In genomic region chr2:55450774-55451173, GRCm38 (mm10) we compare ENCODE assay signal across 16 mouse cellular contexts. TPM values are rescaled to one million over a fixed set of nuclear protein-coding genes. Genes with fewer than 3 reads are reported as not detected.
DNase-seq lines count a peak whose midpoint lies in the region; ATAC-seq and TF ChIP-seq lines count a peak whose summit lies in the region.
"Had no signal": no experiment of that assay in that cellular context is flagged by ENCODE, and none has a peak within 500 bp of the region (broad histone marks: within the 10 kb centered on the region; RNA-seq: fewer than 3 reads in every experiment).

No protein-coding gene starts in this region.

- no peak overlapping the region for H3K4me3 ChIP-seq in forebrain, embryonic 14.5 days (ENCODE audit: low read depth, low read length)
- no peak overlapping the region for H3K4me3 ChIP-seq in forebrain, embryonic 15.5 days
- H3K4me3 ChIP-seq in midbrain, postnatal 0 days (ENCODE audit: low read depth, low read length), result no peak overlapping the region
- H3K4me3 ChIP-seq in midbrain, embryonic 13.5 days (replicated peaks), result no peak overlapping the region
- H3K4me3 ChIP-seq in cortical plate, adult 2 months (ENCODE audit: insufficient read depth, low read length), result no peak overlapping the region
- H3K4me3 ChIP-seq: erythroblast, embryonic 14.5 days had no signal

- no peak overlapping the region for H3K27ac ChIP-seq in forebrain, embryonic 14.5 days (ENCODE audit: low read depth, low read length)
- H3K27ac ChIP-seq in forebrain, embryonic 15.5 days (replicated peaks), result no peak overlapping the region
- no peak overlapping the region for H3K27ac ChIP-seq in midbrain, postnatal 0 days (ENCODE audit: low read depth, low read length)
- H3K27ac ChIP-seq in midbrain, embryonic 13.5 days, result no peak overlapping the region
- H3K27ac ChIP-seq in cortical plate, adult 2 months (ENCODE audit: insufficient read depth, low read length), result peak overlapping the region; percentile 45; the same call in 1 of the 2 replicates
- H3K27ac ChIP-seq: kidney, postnatal 0 days had no signal

- H3K9me3 ChIP-seq in forebrain, embryonic 14.5 days (replicated peaks; ENCODE audit: control insufficient read depth, low read length), result no peaks in the 10 kb centered on the region
- H3K9me3 ChIP-seq in forebrain, embryonic 15.5 days, result no peaks in the 10 kb centered on the region
- H3K9me3 ChIP-seq in midbrain, postnatal 0 days (ENCODE audit: low read length), result no peaks in the 10 kb centered on the region
- H3K9me3 ChIP-seq in midbrain, embryonic 13.5 days, result no peaks in the 10 kb centered on the region

- no peak overlapping the region for H3K9ac ChIP-seq in forebrain, embryonic 14.5 days (ENCODE audit: low read length)
- no peak overlapping the region for H3K9ac ChIP-seq in forebrain, embryonic 15.5 days (replicated peaks)
- H3K9ac ChIP-seq in midbrain, postnatal 0 days (replicated peaks; ENCODE audit: low read length, poor library complexity, severe bottlenecking), result no peak overlapping the region
- H3K9ac ChIP-seq in midbrain, embryonic 13.5 days (replicated peaks), result no peak overlapping the region

- TF ChIP-seq CTCF in midbrain, postnatal 0 days (IDR thresholded peaks at IDR 0.05), result no peak
- no peak for TF ChIP-seq CTCF in cortical plate, adult 2 months (IDR thresholded peaks at IDR 0.05; ENCODE audit: extremely low read depth, insufficient read depth, low read length)

- 12% methylated on average over 1 of the region's 1 CpGs for WGBS in forebrain, embryonic 14.5 days
- 15% methylated on average over 1 of the region's 1 CpGs for WGBS in forebrain, embryonic 15.5 days
- 45% methylated on average over 1 of the region's 1 CpGs for WGBS in midbrain, postnatal 0 days
- WGBS in midbrain, embryonic 13.5 days, result 61% methylated on average over 1 of the region's 1 CpGs

- H3K4me2 ChIP-seq in forebrain, embryonic 14.5 days (ENCODE audit: low read length), result no peak overlapping the region
- no peak overlapping the region for H3K4me2 ChIP-seq in forebrain, embryonic 15.5 days (replicated peaks)
- no peak overlapping the region for H3K4me2 ChIP-seq in midbrain, postnatal 0 days (ENCODE audit: low read depth, low read length, poor library complexity, severe bottlenecking)
- H3K4me2 ChIP-seq in midbrain, embryonic 13.5 days (replicated peaks), result no peak overlapping the region

- peak; percentile 51 for DNase-seq in forebrain, embryonic 14.5 days (ENCODE audit: low spot score)
- DNase-seq in midbrain, postnatal 0 days (ENCODE audit: low spot score), result peak; percentile 59
- peak; percentile 33 to 43 for DNase-seq in right cerebral cortex, postnatal 10 days (ENCODE audit: low spot score in 2 of 2)
- no peak for DNase-seq in gastrocnemius, postnatal 4 days (ENCODE audit: low spot score in 2 of 2)
- no peak for DNase-seq in kidney, adult 9 months
- DNase-seq: heart, adult 18-20 months; heart, postnatal 4 days; liver; lung, postnatal 14 days; midbrain, embryonic 14.5 days; thymus, adult 18-20 months had no signal

- no peaks in the 10 kb centered on the region for H3K4me1 ChIP-seq in forebrain, embryonic 14.5 days (ENCODE audit: control insufficient read depth, insufficient read depth, low read length)
- no peaks in the 10 kb centered on the region for H3K4me1 ChIP-seq in forebrain, embryonic 15.5 days
- no peaks in the 10 kb centered on the region for H3K4me1 ChIP-seq in midbrain, postnatal 0 days (ENCODE audit: insufficient read depth, low read length)
- 0 out of 2 replicates have a peak, but pooled peaks cover 2% of the 10 kb centered on the region for H3K4me1 ChIP-seq in midbrain, embryonic 13.5 days (replicated peaks)
- H3K4me1 ChIP-seq in cortical plate, adult 2 months (ENCODE audit: control insufficient read depth, insufficient read depth, low read length), result peaks cover 3% of the 10 kb centered on the region

- ATAC-seq in forebrain, embryonic 14.5 days, result no peak; the same call in 1 of the 2 replicates
- no peak; the same call in 1 of the 2 replicates for ATAC-seq in forebrain, embryonic 15.5 days (replicated peaks)
- no peak for ATAC-seq in midbrain, postnatal 0 days (ENCODE audit: low FRiP score)
- ATAC-seq in midbrain, embryonic 13.5 days, result no peak

- no peaks in the 10 kb centered on the region for H3K36me3 ChIP-seq in forebrain, embryonic 14.5 days (ENCODE audit: control insufficient read depth, insufficient read depth, low read length)
- no peaks in the 10 kb centered on the region for H3K36me3 ChIP-seq in forebrain, embryonic 15.5 days
- no peaks in the 10 kb centered on the region for H3K36me3 ChIP-seq in midbrain, postnatal 0 days (ENCODE audit: insufficient read depth, low read length)
- no peaks in the 10 kb centered on the region for H3K36me3 ChIP-seq in midbrain, embryonic 13.5 days

- TF ChIP-seq POLR2A in cortical plate, adult 2 months (IDR thresholded peaks at IDR 0.05; ENCODE audit: extremely low read depth, insufficient read depth, low read length), result no peak

- H3K27me3 ChIP-seq in forebrain, embryonic 14.5 days (replicated peaks; ENCODE audit: control insufficient read depth, insufficient read depth, low read length), result no peaks in the 10 kb centered on the region
- H3K27me3 ChIP-seq in forebrain, embryonic 15.5 days, result no peaks in the 10 kb centered on the region
- no peaks in the 10 kb centered on the region for H3K27me3 ChIP-seq in midbrain, postnatal 0 days (ENCODE audit: insufficient read depth, low read length)
- H3K27me3 ChIP-seq in midbrain, embryonic 13.5 days, result no peaks in the 10 kb centered on the region

RNA-seq across cellular contexts. Expression of gene Kcnj3, which starts 15.0 kb away (rescaled TPM):
- 4.5 and 6.2 TPM in 2 replicates for polyA plus RNA-seq in forebrain, embryonic 14.5 days (2014; fragmentation: Nextera tagmentation; extraction: Ambion mirVana)
- polyA plus RNA-seq in forebrain, embryonic 15.5 days (2015; fragmentation: Nextera tagmentation; extraction: Ambion mirVana), result 4.6 and 5.1 TPM in 2 replicates
- 25.3 and 29.7 TPM in 2 replicates for total RNA-seq in midbrain, postnatal 0 days (2014; rRNA removed)
- polyA plus RNA-seq in midbrain, postnatal 0 days (2015; fragmentation: Nextera tagmentation; extraction: Ambion mirVana), result 5.5 and 5.8 TPM in 2 replicates
- 2.4 and 2.7 TPM in 2 replicates for polyA plus RNA-seq in midbrain, embryonic 13.5 days (2015; fragmentation: Nextera tagmentation; extraction: Ambion mirVana)
- 52.1 and 58.2 TPM in 2 replicates for polyA plus RNA-seq in cortical plate, adult 2 months (2012; rRNA removed)
- 1 to 10 TPM; 2.5 to 3.3 TPM for total RNA-seq in gastrocnemius, postnatal 4 days (2021)

Comparison
In these comparisons a context has a peak if more than half of its experiments do, and no peak if none do; other contexts are left out.
1. DNase-seq: peak in forebrain, embryonic 14.5 days (single experiment), midbrain, postnatal 0 days (single experiment) and right cerebral cortex, postnatal 10 days (2 of 2); none in gastrocnemius, postnatal 4 days (0 of 2) and kidney, adult 9 months (single experiment).